Mouse (Mus musculus): Measurements from ENCODE around the gene Tut1. TPM values are rescaled to one million over a fixed set of nuclear protein-coding genes. Genes with fewer than 3 reads are reported as not detected.

Gene Tut1
- polyA plus RNA-seq (2014; fragmentation: Nextera tagmentation; extraction: Ambion mirVana): 17.1 and 19.8 TPM in 2 replicates

DNA sequence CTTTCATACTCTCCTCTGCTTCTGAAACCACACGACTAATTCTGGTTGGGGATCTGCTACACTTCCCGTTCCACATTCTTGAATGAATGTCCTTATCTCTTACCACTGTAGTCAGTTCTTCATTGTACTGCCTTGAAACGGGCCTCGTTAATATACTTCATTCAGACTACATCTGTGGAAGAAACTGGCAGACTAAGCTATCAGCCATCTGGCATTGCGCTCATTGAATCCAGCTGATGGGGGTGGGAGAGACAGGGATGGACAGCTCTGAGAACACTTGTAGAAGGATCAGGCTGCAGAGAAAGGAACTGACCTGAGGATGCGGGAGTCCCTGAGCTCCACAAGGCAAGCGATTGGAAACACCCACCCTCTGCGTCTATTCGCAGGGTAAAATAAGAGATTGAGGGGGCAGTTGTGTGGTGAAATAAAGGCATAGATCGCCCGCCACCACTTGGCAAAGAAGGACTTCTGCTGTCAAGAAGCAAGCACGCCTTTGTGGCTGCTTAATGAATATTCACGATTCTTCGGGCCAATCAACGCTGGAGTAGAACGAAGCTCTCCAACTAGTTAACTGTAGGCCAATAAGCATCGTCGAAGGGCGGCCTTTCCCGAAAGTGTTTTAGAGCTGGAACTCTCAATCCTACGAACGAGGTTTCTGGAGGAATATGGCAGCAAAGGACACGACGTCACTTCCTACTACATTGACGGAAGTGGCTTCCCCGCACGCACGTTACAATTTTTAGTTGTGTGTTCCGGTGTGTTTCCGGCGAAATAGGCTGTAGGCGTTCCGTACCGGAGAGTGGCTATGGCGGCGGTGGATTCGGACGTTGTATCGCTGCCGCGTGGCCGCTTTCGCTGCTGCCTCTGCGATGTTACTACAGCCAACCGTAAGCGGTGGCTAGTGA lies at the start of gene Tut1:
Gene Tut1 (plus strand): TSS at position 713 of the 905 bp plus-strand sequence.
- H3K4me3 ChIP-seq (ENCODE audit: low read depth, low read length): peak within 1 kb of the TSS; percentile 86
- H3K9ac ChIP-seq (ENCODE audit: low read depth, low read length): peak within 1 kb of the TSS; percentile 85
- ATAC-seq (replicated peaks; ENCODE audit: insufficient number of reproducible peaks, low FRiP score, low TSS enrichment): peak; percentile 90
- peaks cover 7% of the 10 kb centered on the region; the same call in 1 of the 2 replicates for H3K4me1 ChIP-seq (ENCODE audit: control insufficient read depth, insufficient read depth, low read length)
- H3K27ac ChIP-seq (ENCODE audit: low read depth, low read length): peak within 1 kb of the TSS; percentile 71
- no peaks in the 10 kb centered on the region for H3K27me3 ChIP-seq (ENCODE audit: control insufficient read depth, insufficient read depth, low read length)
- H3K36me3 ChIP-seq (ENCODE audit: control insufficient read depth, insufficient read depth, low read length): peaks cover 24% of the 10 kb centered on the region
- 2% methylated on average over 46 of the region's 46 CpGs for WGBS (ENCODE audit: insufficient replicate concordance)
- H3K4me2 ChIP-seq: peak within 1 kb of the TSS; percentile 91
- no peaks in the 10 kb centered on the region for H3K9me3 ChIP-seq (replicated peaks; ENCODE audit: control insufficient read depth, low read length)

DNA sequence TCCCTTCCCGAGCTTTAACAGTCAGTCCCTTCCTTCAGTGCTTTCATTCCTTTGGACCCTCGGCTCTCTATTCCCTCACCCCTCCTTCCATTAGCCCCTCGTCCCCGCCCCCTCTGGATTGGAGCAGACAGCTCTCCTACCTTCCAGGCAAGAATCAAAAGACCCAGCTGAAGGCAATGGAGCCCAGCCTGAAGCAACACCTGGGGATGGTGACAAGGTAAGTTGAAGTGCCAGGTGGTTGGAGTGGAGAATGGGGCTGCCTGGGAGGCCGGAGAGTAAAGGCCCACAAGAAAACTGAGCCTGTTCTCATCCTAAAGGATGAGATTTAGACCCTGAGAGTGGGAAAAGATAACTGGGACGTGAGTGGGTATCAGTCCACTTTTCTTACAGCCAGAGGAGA lies 45.1 kb upstream of the Tut1 start:
- Histone ChIP-seq H3K9ac (ENCODE audit: low read depth, low read length) (no peak overlapping the region), H3K4me3 (ENCODE audit: low read depth, low read length) (no peak overlapping the region), H3K4me1 (ENCODE audit: control insufficient read depth, insufficient read depth, low read length) (no peaks in the 10 kb centered on the region), H3K36me3 (ENCODE audit: control insufficient read depth, insufficient read depth, low read length) (peaks cover 71% of the 10 kb centered on the region), H3K27me3 (ENCODE audit: control insufficient read depth, insufficient read depth, low read length) (no peaks in the 10 kb centered on the region), H3K9me3 (replicated peaks; ENCODE audit: control insufficient read depth, low read length) (no peaks in the 10 kb centered on the region), H3K4me2 (no peak overlapping the region), H3K27ac (ENCODE audit: low read depth, low read length) (no peak overlapping the region)
- WGBS (ENCODE audit: insufficient replicate concordance): 90% methylated on average over 6 of the region's 6 CpGs
- no peak for ATAC-seq (replicated peaks; ENCODE audit: insufficient number of reproducible peaks, low FRiP score, low TSS enrichment)

DNA sequence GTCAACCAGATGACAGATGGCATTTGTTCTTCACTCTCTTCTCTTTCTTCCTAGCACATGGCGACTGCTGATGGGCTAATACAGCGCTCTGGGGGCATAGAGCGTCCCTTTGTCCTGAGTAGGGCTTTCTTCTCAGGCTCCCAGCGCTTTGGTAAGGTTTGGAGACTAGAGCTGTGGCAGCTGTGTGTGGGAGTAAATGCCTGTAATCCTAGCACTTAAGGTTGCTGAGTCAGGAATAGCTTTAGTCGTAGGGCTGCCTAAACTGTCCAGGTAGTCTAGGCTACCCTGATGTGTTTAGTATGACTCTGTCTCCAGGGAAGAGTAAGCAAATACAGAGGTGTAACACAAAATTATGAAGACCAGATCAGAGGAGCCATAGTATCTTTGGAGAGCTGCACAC lies 41.8 kb upstream of the Tut1 start:
- Histone ChIP-seq H3K9me3 (replicated peaks; ENCODE audit: control insufficient read depth, low read length) (no peaks in the 10 kb centered on the region), H3K4me2 (no peak overlapping the region), H3K27ac (ENCODE audit: low read depth, low read length) (no peak overlapping the region), H3K4me1 (ENCODE audit: control insufficient read depth, insufficient read depth, low read length) (no peaks in the 10 kb centered on the region), H3K36me3 (ENCODE audit: control insufficient read depth, insufficient read depth, low read length) (peaks cover 81% of the 10 kb centered on the region), H3K9ac (ENCODE audit: low read depth, low read length) (no peak overlapping the region), H3K4me3 (ENCODE audit: low read depth, low read length) (no peak overlapping the region), H3K27me3 (ENCODE audit: control insufficient read depth, insufficient read depth, low read length) (no peaks in the 10 kb centered on the region)
- ATAC-seq (replicated peaks; ENCODE audit: insufficient number of reproducible peaks, low FRiP score, low TSS enrichment): no peak
- 90% methylated on average over 5 of the region's 5 CpGs for WGBS (ENCODE audit: insufficient replicate concordance)

DNA sequence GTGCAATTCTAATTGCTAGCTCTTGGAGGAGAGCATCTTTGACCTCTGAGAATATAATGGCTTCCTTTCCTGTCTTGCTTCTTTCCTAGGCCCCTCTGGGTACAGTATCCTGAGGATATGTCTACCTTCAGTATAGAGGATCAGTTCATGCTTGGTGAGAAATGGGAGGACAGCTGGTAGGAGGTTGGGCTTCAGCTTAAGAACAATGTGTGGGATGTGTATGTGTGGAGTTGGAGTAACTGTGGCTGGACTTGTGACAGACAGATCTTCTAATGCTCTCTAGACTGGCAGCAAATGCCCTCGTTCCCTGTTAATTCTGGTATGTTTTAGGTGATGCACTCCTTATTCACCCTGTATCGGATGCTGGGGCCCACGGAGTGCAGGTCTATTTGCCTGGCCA lies 39.4 kb upstream of the Tut1 start:
- WGBS (ENCODE audit: insufficient replicate concordance): 93% methylated on average over 3 of the region's 3 CpGs
- H3K27me3 ChIP-seq (ENCODE audit: control insufficient read depth, insufficient read depth, low read length): no peaks in the 10 kb centered on the region
- H3K4me1 ChIP-seq (ENCODE audit: control insufficient read depth, insufficient read depth, low read length): no peaks in the 10 kb centered on the region
- H3K4me3 ChIP-seq (ENCODE audit: low read depth, low read length): no peak overlapping the region
- ATAC-seq (replicated peaks; ENCODE audit: insufficient number of reproducible peaks, low FRiP score, low TSS enrichment): no peak
- no peaks in the 10 kb centered on the region for H3K9me3 ChIP-seq (replicated peaks; ENCODE audit: control insufficient read depth, low read length)
- H3K36me3 ChIP-seq (ENCODE audit: control insufficient read depth, insufficient read depth, low read length): peaks cover 62% of the 10 kb centered on the region
- H3K4me2 ChIP-seq: no peak overlapping the region
- H3K27ac ChIP-seq (ENCODE audit: low read depth, low read length): no peak overlapping the region
- H3K9ac ChIP-seq (ENCODE audit: low read depth, low read length): no peak overlapping the region

DNA sequence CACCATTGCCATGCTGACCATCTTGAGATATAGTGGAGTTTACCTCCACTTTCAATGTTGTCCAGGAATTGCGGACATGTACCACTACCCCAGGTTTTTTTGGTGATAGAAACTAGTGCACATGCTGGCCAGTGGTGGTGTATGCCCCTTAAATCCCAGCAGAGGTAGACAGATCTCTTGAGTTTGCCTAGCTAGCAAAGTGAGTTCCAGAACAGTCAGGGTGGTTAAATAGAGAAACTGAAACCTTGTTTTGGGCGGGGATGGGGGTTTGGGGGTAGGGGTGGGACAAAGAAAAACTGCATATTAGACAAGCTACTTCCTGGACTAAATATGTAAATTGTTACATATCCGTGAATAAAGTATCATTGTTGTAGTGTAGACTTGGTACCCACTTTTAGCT lies 34.6 kb upstream of the Tut1 start:
- Histone ChIP-seq H3K4me1 (ENCODE audit: control insufficient read depth, insufficient read depth, low read length) (peaks cover 8% of the 10 kb centered on the region), H3K27ac (ENCODE audit: low read depth, low read length) (no peak overlapping the region), H3K36me3 (ENCODE audit: control insufficient read depth, insufficient read depth, low read length) (peaks cover 33% of the 10 kb centered on the region), H3K4me3 (ENCODE audit: low read depth, low read length) (no peak overlapping the region), H3K9me3 (replicated peaks; ENCODE audit: control insufficient read depth, low read length) (no peaks in the 10 kb centered on the region), H3K9ac (ENCODE audit: low read depth, low read length) (no peak overlapping the region), H3K27me3 (ENCODE audit: control insufficient read depth, insufficient read depth, low read length) (no peaks in the 10 kb centered on the region), H3K4me2 (no peak overlapping the region)
- WGBS (ENCODE audit: insufficient replicate concordance): 89% methylated on average over 3 of the region's 3 CpGs
- ATAC-seq (replicated peaks; ENCODE audit: insufficient number of reproducible peaks, low FRiP score, low TSS enrichment): no peak

DNA sequence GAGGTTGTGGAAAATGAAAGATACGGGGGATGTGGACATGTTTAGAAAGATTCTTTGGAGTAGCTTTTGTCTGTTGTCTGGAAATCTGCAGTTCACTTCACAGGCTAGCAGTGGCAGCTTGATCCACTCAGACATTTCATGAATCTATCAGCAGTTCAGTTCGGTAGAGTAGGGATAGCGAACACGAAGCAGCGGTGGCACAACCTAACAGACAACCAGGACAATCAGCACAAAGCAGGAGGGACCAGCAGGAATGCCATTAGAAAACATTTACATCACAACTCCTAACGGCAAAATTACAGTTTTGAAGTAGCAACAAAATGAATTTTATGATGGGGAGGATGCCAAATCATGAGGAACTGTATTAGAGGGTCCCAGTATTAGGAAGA lies 34.0 kb upstream of the Tut1 start:
- no peak for ATAC-seq (replicated peaks; ENCODE audit: insufficient number of reproducible peaks, low FRiP score, low TSS enrichment)
- H3K4me2 ChIP-seq: peak overlapping the region; percentile 87
- H3K27ac ChIP-seq (ENCODE audit: low read depth, low read length): peak overlapping the region; percentile 78
- H3K4me1 ChIP-seq (ENCODE audit: control insufficient read depth, insufficient read depth, low read length): peaks cover 8% of the 10 kb centered on the region
- WGBS (ENCODE audit: insufficient replicate concordance): 61% methylated on average over 6 of the region's 6 CpGs
- peak overlapping the region; percentile 82; the same call in 1 of the 2 replicates for H3K9ac ChIP-seq (ENCODE audit: low read depth, low read length)
- peaks cover 26% of the 10 kb centered on the region for H3K36me3 ChIP-seq (ENCODE audit: control insufficient read depth, insufficient read depth, low read length)
- H3K27me3 ChIP-seq (ENCODE audit: control insufficient read depth, insufficient read depth, low read length): no peaks in the 10 kb centered on the region
- no peaks in the 10 kb centered on the region for H3K9me3 ChIP-seq (replicated peaks; ENCODE audit: control insufficient read depth, low read length)
- peak overlapping the region; percentile 79 for H3K4me3 ChIP-seq (ENCODE audit: low read depth, low read length)

DNA sequence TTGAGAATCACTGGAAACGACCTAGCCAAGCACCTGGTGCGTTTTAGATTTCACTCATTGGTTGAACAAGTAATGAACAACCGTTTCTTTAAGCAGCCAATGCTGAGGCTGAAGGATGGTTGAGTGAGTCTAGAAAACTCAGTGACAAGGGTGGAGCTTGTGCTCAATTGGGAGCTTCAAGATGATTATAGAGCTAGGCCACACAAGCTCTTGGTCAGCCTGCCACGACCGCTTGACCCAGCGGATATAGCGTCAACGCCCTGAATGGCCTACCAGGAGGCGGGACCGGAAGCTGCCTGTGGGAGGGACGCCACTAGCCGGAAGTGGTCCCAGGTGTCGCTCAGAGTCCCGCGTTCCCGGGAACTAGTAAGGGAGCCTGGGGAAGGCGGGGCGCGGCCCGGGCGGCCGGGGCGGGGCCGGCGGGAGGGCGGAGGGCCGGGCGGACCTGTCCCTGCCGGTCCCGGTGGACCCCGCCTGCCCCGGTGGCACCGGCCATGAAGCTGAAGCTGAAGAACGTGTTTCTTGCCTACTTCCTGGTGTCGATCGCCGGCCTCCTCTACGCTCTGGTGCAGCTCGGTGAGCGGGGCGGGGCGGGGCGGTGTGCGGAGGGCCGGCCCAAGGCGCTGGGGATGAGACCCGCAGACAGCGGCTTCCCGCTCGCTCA lies 33.4 kb upstream of the Tut1 start, which contains the start of gene B3gat3:
Gene B3gat3 (plus strand): TSS at position 302 of the 664 bp plus-strand sequence.
- no peaks in the 10 kb centered on the region for H3K27me3 ChIP-seq (ENCODE audit: control insufficient read depth, insufficient read depth, low read length)
- peaks cover 8% of the 10 kb centered on the region for H3K4me1 ChIP-seq (ENCODE audit: control insufficient read depth, insufficient read depth, low read length)
- peak within 1 kb of the TSS; percentile 82 for H3K9ac ChIP-seq (ENCODE audit: low read depth, low read length)
- peaks cover 22% of the 10 kb centered on the region for H3K36me3 ChIP-seq (ENCODE audit: control insufficient read depth, insufficient read depth, low read length)
- ATAC-seq (replicated peaks; ENCODE audit: insufficient number of reproducible peaks, low FRiP score, low TSS enrichment): peak; percentile 97
- H3K4me2 ChIP-seq: peak within 1 kb of the TSS; percentile 87
- H3K9me3 ChIP-seq (replicated peaks; ENCODE audit: control insufficient read depth, low read length): no peaks in the 10 kb centered on the region
- 3% methylated on average over 41 of the region's 50 CpGs for WGBS (ENCODE audit: insufficient replicate concordance)
- H3K4me3 ChIP-seq (ENCODE audit: low read depth, low read length): peak within 1 kb of the TSS; percentile 79
- peak within 1 kb of the TSS; percentile 78 for H3K27ac ChIP-seq (ENCODE audit: low read depth, low read length)

DNA sequence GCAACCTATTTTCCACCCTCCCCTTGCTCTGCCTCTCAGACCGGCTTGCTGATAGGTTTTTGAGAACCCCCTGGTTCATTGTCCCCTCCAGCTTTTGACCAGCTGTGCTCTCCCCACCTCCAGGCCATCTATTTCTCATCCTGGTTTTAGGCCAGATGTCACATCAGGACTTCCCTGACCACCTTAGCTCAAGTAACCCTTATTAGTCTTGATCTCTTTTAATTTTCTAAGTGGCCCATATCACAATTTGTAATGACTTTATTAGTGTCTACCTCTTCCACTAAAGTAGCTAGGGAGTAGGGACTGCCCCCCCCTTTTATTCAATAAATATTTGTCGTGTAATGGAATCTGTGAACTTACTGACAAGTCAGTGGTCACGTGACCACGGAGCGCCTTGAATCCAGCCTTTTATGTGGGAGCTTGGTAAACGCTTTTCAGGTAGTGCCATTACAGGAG lies 32.8 kb upstream of the Tut1 start:
- Histone ChIP-seq H3K4me1 (ENCODE audit: control insufficient read depth, insufficient read depth, low read length) (peaks cover 8% of the 10 kb centered on the region), H3K27me3 (ENCODE audit: control insufficient read depth, insufficient read depth, low read length) (no peaks in the 10 kb centered on the region), H3K9me3 (replicated peaks; ENCODE audit: control insufficient read depth, low read length) (no peaks in the 10 kb centered on the region), H3K4me2 (peak overlapping the region; percentile 87), H3K36me3 (ENCODE audit: control insufficient read depth, insufficient read depth, low read length) (peaks cover 21% of the 10 kb centered on the region), H3K27ac (ENCODE audit: low read depth, low read length) (peak overlapping the region; percentile 78), H3K4me3 (ENCODE audit: low read depth, low read length) (peak overlapping the region; percentile 79), H3K9ac (ENCODE audit: low read depth, low read length) (peak overlapping the region; percentile 82)
- 2% methylated on average over 6 of the region's 6 CpGs for WGBS (ENCODE audit: insufficient replicate concordance)
- no peak for ATAC-seq (replicated peaks; ENCODE audit: insufficient number of reproducible peaks, low FRiP score, low TSS enrichment)

Data from heart, embryonic 11.5 days (tissue).